Mouse (Mus musculus): Measurements from ENCODE around the gene Ogfod3. TPM values are rescaled to one million over a fixed set of nuclear protein-coding genes. Genes with fewer than 3 reads are reported as not detected.

Gene Ogfod3
- polyA plus RNA-seq, 1 experiment from 2014 or later, result 32.0 TPM

DNA sequence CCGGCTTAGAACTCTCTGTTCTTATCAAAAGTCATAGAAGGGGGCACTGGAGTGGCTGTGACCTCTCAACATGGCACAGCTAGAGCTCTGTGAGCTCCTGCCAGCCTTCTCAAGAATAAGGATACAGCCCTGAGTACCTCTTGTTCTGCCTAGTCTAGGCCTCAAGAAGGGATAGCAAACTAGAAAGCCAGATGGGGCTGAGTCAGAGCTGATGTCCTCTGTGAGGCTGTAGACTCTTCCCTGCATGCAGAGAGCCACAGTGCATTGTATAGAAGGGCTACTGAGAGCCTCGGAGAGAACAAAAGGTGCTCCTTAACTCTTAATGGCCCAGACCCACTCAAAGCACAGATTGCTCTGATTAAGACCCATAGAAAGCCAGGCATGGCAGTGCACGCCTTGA lies 30.3 kb downstream of the Ogfod3 start:
- Histone ChIP-seq H3K4me1 (ENCODE audit: control insufficient read depth, insufficient read depth, low read length) (no peaks in the 10 kb centered on the region), H3K27ac (ENCODE audit: low read depth, low read length) (no peak overlapping the region), H3K4me2 (ENCODE audit: low read depth, low read length) (no peak overlapping the region), H3K27me3 (ENCODE audit: control insufficient read depth, insufficient read depth, low read length) (no peaks in the 10 kb centered on the region), H3K4me3 (ENCODE audit: low read depth, low read length) (no peak overlapping the region), H3K9me3 (ENCODE audit: control insufficient read depth, low read length) (no peaks in the 10 kb centered on the region), H3K36me3 (ENCODE audit: control insufficient read depth, insufficient read depth, low read length) (no peaks in the 10 kb centered on the region), H3K9ac (replicated peaks; ENCODE audit: low read depth, low read length) (no peak overlapping the region; the same call in 1 of the 2 replicates)
- WGBS, result 41% methylated on average over 3 of the region's 3 CpGs
- ATAC-seq (ENCODE audit: low read depth), result no peak

DNA sequence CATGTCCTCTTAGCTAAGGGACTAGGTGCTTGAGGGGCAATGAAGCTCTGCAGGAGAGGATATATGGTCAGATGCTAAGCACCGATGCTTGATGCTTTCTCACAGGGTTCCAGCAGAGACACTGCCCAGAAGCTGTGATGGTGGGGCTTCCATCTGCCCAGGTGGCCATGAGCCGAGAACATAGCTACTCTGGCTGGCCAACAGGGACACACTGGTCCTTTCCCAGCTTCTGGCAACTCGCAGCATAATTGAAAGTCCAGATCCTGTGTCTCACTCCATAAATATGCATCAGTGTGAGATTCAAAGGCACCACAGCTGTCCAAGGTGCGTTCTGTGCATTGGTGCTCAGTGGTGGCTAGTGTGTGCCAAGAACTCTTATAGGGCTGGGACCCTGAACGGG lies 31.3 kb downstream of the Ogfod3 start:
- H3K27ac ChIP-seq (ENCODE audit: low read depth, low read length), result no peak overlapping the region
- no peak overlapping the region for H3K9ac ChIP-seq (replicated peaks; ENCODE audit: low read depth, low read length)
- H3K4me1 ChIP-seq (ENCODE audit: control insufficient read depth, insufficient read depth, low read length), result no peaks in the 10 kb centered on the region
- H3K27me3 ChIP-seq (ENCODE audit: control insufficient read depth, insufficient read depth, low read length), result no peaks in the 10 kb centered on the region
- no peak overlapping the region for H3K4me3 ChIP-seq (ENCODE audit: low read depth, low read length)
- no peaks in the 10 kb centered on the region for H3K9me3 ChIP-seq (ENCODE audit: control insufficient read depth, low read length)
- ATAC-seq (ENCODE audit: low read depth), result no peak
- no peak overlapping the region for H3K4me2 ChIP-seq (ENCODE audit: low read depth, low read length)
- WGBS, result 77% methylated on average over 5 of the region's 5 CpGs
- no peaks in the 10 kb centered on the region for H3K36me3 ChIP-seq (ENCODE audit: control insufficient read depth, insufficient read depth, low read length)

DNA sequence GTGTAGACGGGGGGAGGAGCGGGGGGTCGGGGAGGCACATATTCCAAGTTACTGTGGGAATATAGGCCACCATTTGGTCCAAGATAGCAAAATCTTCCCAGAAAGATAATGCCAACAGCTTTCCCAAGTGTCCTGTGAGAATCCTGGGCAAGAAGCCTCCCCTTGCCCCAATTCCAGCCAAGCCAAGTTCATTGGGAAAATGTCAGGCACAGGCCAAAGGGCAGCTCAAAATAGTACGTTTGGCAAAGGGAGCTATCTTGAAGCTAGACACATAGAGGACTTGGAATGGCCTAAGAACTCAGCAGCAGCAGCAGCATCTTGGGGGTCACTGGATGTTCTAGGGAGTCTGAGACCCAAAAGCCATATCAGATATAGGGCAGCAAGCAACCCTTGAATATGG lies 40.8 kb downstream of the Ogfod3 start:
- 83% methylated on average over 4 of the region's 4 CpGs for WGBS
- H3K9me3 ChIP-seq (ENCODE audit: control insufficient read depth, low read length), result no peaks in the 10 kb centered on the region

DNA sequence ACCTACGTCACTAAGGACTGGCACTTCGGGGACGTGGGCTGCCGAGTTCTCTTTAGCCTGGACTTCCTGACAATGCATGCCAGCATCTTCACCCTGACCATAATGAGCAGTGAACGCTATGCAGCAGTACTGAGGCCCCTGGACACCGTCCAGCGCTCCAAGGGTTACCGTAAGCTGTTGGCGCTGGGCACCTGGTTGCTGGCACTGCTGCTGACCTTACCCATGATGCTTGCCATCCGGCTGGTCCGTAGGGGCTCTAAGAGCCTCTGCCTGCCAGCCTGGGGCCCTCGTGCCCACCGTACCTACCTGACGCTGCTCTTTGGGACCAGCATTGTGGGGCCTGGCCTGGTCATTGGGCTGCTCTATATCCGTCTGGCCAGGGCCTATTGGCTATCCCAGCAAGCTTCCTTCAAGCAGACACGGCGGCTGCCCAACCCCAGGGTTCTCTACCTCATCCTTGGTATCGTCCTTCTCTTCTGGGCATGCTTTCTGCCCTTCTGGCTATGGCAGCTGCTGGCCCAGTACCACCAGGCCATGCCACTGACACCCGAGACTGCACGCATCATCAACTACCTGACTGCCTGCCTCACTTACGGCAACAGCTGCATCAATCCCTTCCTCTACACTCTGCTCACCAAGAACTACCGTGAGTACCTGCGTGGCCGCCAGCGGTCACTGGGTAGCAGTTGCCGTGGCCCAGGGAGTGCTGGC lies 43.7 kb downstream of the Ogfod3 start:
- H3K36me3 ChIP-seq (ENCODE audit: control insufficient read depth, insufficient read depth, low read length), result no peaks in the 10 kb centered on the region
- no peak overlapping the region for H3K9ac ChIP-seq (replicated peaks; ENCODE audit: low read depth, low read length)
- no peaks in the 10 kb centered on the region for H3K9me3 ChIP-seq (ENCODE audit: control insufficient read depth, low read length)
- no peak overlapping the region for H3K27ac ChIP-seq (ENCODE audit: low read depth, low read length)
- peaks cover 8% of the 10 kb centered on the region for H3K4me1 ChIP-seq (ENCODE audit: control insufficient read depth, insufficient read depth, low read length)
- H3K4me2 ChIP-seq (ENCODE audit: low read depth, low read length), result no peak overlapping the region
- ATAC-seq (ENCODE audit: low read depth), result no peak
- 95% methylated on average over 26 of the region's 26 CpGs for WGBS
- H3K27me3 ChIP-seq (ENCODE audit: control insufficient read depth, insufficient read depth, low read length), result peaks cover 19% of the 10 kb centered on the region
- no peak overlapping the region for H3K4me3 ChIP-seq (ENCODE audit: low read depth, low read length)

More for the DNA sequence above, 40.8 kb downstream of the Ogfod3 start:
- H3K4me1 ChIP-seq (ENCODE audit: control insufficient read depth, insufficient read depth, low read length), result no peaks in the 10 kb centered on the region
- no peak overlapping the region for H3K4me3 ChIP-seq (ENCODE audit: low read depth, low read length)
- H3K36me3 ChIP-seq (ENCODE audit: control insufficient read depth, insufficient read depth, low read length), result no peaks in the 10 kb centered on the region
- no peak overlapping the region for H3K9ac ChIP-seq (replicated peaks; ENCODE audit: low read depth, low read length)
- no peak for ATAC-seq (ENCODE audit: low read depth)
- no peaks in the 10 kb centered on the region for H3K27me3 ChIP-seq (ENCODE audit: control insufficient read depth, insufficient read depth, low read length)
- no peak overlapping the region for H3K4me2 ChIP-seq (ENCODE audit: low read depth, low read length)
- H3K27ac ChIP-seq (ENCODE audit: low read depth, low read length), result no peak overlapping the region

DNA sequence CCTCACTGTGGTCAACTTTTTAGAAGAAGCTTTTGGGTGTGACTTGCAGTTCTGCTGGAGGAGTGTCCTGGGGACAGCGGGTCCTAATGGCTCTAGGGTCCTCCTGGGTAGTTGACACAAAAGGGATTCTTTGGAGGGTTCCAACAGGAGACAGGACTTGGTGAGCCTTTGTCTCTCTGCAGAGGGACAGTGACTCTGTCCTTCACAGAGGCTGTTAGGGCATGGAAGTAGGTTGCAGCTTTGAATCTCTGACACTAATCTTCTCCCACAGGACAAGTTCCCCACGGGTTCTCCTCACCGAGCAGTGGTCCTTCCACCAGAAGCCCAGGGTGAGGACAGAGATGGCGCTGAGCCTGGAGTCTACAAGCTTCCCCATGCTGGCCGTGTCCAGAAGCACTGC lies 44.5 kb downstream of the Ogfod3 start, which contains the start of gene Uts2r:
TSS of gene Uts2r (plus strand) at position 301 of the 400 bp plus-strand sequence.
- Histone ChIP-seq H3K9ac (replicated peaks; ENCODE audit: low read depth, low read length) (no peak within 1 kb of the TSS), H3K27ac (ENCODE audit: low read depth, low read length) (no peak within 1 kb of the TSS), H3K4me3 (ENCODE audit: low read depth, low read length) (no peak within 1 kb of the TSS), H3K36me3 (ENCODE audit: control insufficient read depth, insufficient read depth, low read length) (no peaks in the 10 kb centered on the region), H3K4me1 (ENCODE audit: control insufficient read depth, insufficient read depth, low read length) (peaks cover 8% of the 10 kb centered on the region), H3K4me2 (ENCODE audit: low read depth, low read length) (no peak within 1 kb of the TSS), H3K27me3 (ENCODE audit: control insufficient read depth, insufficient read depth, low read length) (peaks cover 20% of the 10 kb centered on the region), H3K9me3 (ENCODE audit: control insufficient read depth, low read length) (no peaks in the 10 kb centered on the region)
- WGBS, result 89% methylated on average over 5 of the region's 5 CpGs
- no peak for ATAC-seq (ENCODE audit: low read depth)

DNA sequence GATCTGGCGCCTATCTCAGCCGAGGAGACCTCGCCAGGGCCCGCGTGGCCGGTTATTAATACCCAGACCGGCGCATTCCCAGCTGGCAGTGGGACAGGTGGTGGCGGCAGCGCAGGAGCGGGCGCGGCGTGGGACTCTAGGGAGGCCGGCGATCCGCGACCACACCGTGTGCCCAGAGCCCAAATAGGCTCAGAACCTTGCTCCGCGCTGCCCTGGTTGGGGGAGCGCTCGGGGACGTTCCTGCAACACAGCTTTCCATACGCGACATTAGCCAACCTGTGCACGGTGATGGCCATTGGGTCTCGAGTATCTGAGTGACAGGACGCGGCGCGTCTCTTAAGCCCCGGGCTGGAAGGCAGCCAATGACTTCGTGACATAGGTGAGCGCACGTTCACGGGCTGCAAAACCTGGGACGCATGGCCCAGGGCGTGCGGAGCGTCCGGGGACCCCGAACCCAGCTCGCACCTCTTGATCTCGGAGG lies 48.1 kb downstream of the Ogfod3 start:
- Histone ChIP-seq H3K4me2 (ENCODE audit: low read depth, low read length) (peak overlapping the region; percentile 87), H3K36me3 (ENCODE audit: control insufficient read depth, insufficient read depth, low read length) (no peaks in the 10 kb centered on the region), H3K27ac (ENCODE audit: low read depth, low read length) (no peak overlapping the region), H3K27me3 (ENCODE audit: control insufficient read depth, insufficient read depth, low read length) (peaks cover 20% of the 10 kb centered on the region), H3K4me1 (ENCODE audit: control insufficient read depth, insufficient read depth, low read length) (peaks cover 8% of the 10 kb centered on the region), H3K9ac (replicated peaks; ENCODE audit: low read depth, low read length) (peak overlapping the region; percentile 51), H3K4me3 (ENCODE audit: low read depth, low read length) (peak overlapping the region; percentile 37), H3K9me3 (ENCODE audit: control insufficient read depth, low read length) (no peaks in the 10 kb centered on the region)
- no peak for ATAC-seq (ENCODE audit: low read depth)
- WGBS, result under 1% methylated on average over 45 of the region's 45 CpGs

DNA sequence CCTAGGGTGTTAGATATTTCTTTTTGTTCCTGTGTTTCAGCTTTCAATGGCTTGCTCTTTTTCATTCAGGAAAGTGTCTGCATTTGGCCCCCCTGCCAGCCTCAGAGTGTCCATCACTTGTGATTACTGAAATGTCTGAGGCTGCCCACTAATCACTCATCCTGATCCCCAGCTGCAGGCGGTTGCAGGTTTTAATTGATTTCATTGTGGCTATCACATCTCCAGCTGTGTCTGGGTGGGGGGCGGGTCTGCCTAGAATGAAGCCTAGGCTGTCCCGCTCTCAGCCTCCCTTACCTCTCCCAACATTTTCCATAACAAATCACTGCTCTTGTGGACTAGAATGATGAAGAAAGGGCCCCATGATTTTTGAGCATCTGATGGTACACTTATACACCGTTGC lies 50.3 kb downstream of the Ogfod3 start:
- no peaks in the 10 kb centered on the region for H3K36me3 ChIP-seq (ENCODE audit: control insufficient read depth, insufficient read depth, low read length)
- H3K27ac ChIP-seq (ENCODE audit: low read depth, low read length), result no peak overlapping the region
- no peak for ATAC-seq (ENCODE audit: low read depth)
- no peaks in the 10 kb centered on the region for H3K9me3 ChIP-seq (ENCODE audit: control insufficient read depth, low read length)
- no peak overlapping the region for H3K4me2 ChIP-seq (ENCODE audit: low read depth, low read length)
- 12% methylated on average over 4 of the region's 4 CpGs for WGBS
- H3K4me3 ChIP-seq (ENCODE audit: low read depth, low read length), result no peak overlapping the region
- H3K4me1 ChIP-seq (ENCODE audit: control insufficient read depth, insufficient read depth, low read length), result peaks cover 8% of the 10 kb centered on the region
- no peak overlapping the region; the same call in 1 of the 2 replicates for H3K9ac ChIP-seq (replicated peaks; ENCODE audit: low read depth, low read length)
- peaks cover 20% of the 10 kb centered on the region for H3K27me3 ChIP-seq (ENCODE audit: control insufficient read depth, insufficient read depth, low read length)

DNA sequence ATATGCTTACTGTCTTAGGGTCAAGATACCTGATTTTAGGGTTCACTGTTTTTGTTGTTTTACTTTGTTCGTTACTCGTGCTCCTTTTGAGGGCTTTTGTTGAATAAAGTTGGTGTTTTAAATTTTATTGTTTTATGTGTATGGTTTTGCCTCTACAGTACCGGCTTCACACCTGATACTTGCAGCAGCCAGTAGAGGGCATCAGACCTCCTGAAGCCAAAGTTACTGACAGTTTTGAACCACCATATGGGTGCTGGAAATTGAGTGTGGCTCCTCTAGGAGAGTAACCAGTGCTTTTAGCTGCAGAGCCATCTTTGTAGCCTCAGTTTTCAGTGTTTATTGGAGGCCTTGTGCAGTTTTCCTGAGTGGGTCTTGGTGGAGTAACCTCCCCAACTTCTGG lies 56.3 kb downstream of the Ogfod3 start:
- Histone ChIP-seq H3K27me3 (ENCODE audit: control insufficient read depth, insufficient read depth, low read length) (no peaks in the 10 kb centered on the region), H3K9me3 (ENCODE audit: control insufficient read depth, low read length) (no peaks in the 10 kb centered on the region), H3K4me3 (ENCODE audit: low read depth, low read length) (no peak overlapping the region), H3K27ac (ENCODE audit: low read depth, low read length) (no peak overlapping the region), H3K4me1 (ENCODE audit: control insufficient read depth, insufficient read depth, low read length) (no peaks in the 10 kb centered on the region), H3K9ac (replicated peaks; ENCODE audit: low read depth, low read length) (no peak overlapping the region), H3K4me2 (ENCODE audit: low read depth, low read length) (no peak overlapping the region), H3K36me3 (ENCODE audit: control insufficient read depth, insufficient read depth, low read length) (no peaks in the 10 kb centered on the region)
- WGBS, result 66% methylated on average over 3 of the region's 3 CpGs
- no peak for ATAC-seq (ENCODE audit: low read depth)

DNA sequence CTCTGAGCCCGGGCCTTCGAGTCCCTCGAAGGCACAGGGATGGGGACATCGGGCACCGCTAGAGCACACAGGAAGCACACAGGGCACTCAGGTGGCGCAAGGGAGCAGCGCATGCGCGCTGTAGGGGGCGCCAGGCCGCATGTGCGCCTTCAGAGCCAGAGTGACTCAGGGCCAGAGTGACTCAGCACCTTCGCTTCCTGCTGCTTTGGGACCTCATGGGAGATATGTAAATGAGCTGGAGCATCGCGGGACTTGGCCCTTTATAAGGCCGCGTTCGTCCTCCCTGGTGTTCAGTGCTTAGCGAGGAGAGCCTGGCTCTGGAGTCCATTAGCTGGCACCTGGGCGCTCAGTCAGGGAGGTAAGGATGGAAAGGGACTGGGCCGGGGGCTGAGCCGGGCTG lies 58.6 kb downstream of the Ogfod3 start, which contains the start of gene Tex19.1:
TSS of gene Tex19.1 (plus strand) at position 279 of the 400 bp plus-strand sequence.
- no peak for ATAC-seq (ENCODE audit: low read depth)
- Histone ChIP-seq H3K4me3 (ENCODE audit: low read depth, low read length) (no peak within 1 kb of the TSS), H3K36me3 (ENCODE audit: control insufficient read depth, insufficient read depth, low read length) (no peaks in the 10 kb centered on the region), H3K27me3 (ENCODE audit: control insufficient read depth, insufficient read depth, low read length) (no peaks in the 10 kb centered on the region), H3K9ac (replicated peaks; ENCODE audit: low read depth, low read length) (no peak within 1 kb of the TSS), H3K4me1 (ENCODE audit: control insufficient read depth, insufficient read depth, low read length) (no peaks in the 10 kb centered on the region), H3K27ac (ENCODE audit: low read depth, low read length) (no peak within 1 kb of the TSS), H3K4me2 (ENCODE audit: low read depth, low read length) (no peak within 1 kb of the TSS), H3K9me3 (ENCODE audit: control insufficient read depth, low read length) (no peaks in the 10 kb centered on the region)
- 91% methylated on average over 22 of the region's 22 CpGs for WGBS

All from neural tube, embryonic 14.5 days (tissue).